Mouse (Mus musculus): ENCODE data around the gene Galp. TPM values are rescaled to one million over a fixed set of nuclear protein-coding genes. Genes with fewer than 3 reads are reported as not detected.

Galp gene
- not detected in 2 replicates for total RNA-seq (2014; rRNA removed)
- not detected in 2 replicates for polyA plus RNA-seq (2015; fragmentation: Nextera tagmentation; extraction: Ambion mirVana)

DNA sequence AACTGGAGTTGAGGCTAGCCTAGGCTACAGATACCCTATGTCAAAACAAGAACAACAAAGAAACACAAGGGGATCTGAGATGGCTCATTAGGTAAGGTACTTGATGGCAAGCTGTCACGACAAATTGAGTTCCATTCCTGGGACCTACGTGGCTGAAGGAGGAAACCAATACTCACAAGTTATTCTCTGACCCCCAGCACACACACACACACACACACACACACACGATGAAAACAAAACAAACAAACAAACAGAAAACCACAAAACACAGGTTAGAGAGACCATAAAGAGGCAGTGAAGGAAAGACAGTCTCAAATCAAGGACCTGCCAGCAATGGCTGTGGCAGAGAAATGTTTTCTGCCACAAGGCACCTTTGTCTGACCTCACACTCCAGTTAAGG lies at the start of gene Galp:
TSS of gene Galp (plus strand) at position 301 of the 400 bp plus-strand sequence.
- Histone ChIP-seq H3K36me3 (ENCODE audit: insufficient read depth, low read length) (no peaks in the 10 kb centered on the region), H3K4me3 (ENCODE audit: low read length) (no peak within 1 kb of the TSS), H3K27ac (no peak within 1 kb of the TSS), H3K4me2 (ENCODE audit: low read depth, low read length) (no peak within 1 kb of the TSS), H3K9me3 (ENCODE audit: low read length) (no peaks in the 10 kb centered on the region), H3K4me1 (ENCODE audit: insufficient read depth, low read length) (no peaks in the 10 kb centered on the region), H3K9ac (replicated peaks; ENCODE audit: low read length) (no peak within 1 kb of the TSS), H3K27me3 (ENCODE audit: insufficient read depth, low read length) (no peaks in the 10 kb centered on the region)
- ATAC-seq (no peak), DNase-seq (ENCODE audit: low spot score) (no peak)
- no peak for TF ChIP-seq CTCF (IDR thresholded peaks at IDR 0.05; ENCODE audit: low read depth)
- 61% methylated on average over 3 of the region's 3 CpGs for WGBS

DNA sequence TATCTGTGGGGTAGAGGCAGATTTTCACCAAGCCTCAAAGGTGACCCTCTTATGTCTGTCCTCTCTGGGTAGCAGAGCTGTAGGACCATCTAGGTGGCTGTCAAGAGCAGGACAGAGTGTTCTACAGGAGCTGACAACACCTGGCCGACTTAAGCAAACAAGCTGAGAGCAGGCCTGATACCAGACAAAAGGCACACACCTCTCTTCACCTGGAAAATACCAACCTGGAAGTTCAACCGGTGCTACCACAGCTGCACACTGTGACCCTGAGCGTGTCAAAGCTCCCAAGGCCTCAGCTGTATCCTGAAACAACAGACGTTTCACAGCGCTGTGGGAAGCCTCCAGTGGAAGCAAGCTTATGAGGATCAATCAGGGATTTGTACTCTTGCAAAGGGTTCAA lies 49.2 kb upstream of the Galp start:
- H3K27ac ChIP-seq = no peak overlapping the region
- no peak for TF ChIP-seq CTCF (IDR thresholded peaks at IDR 0.05; ENCODE audit: low read depth)
- no peak overlapping the region for H3K9ac ChIP-seq (replicated peaks; ENCODE audit: low read length)
- H3K36me3 ChIP-seq (ENCODE audit: insufficient read depth, low read length) = no peaks in the 10 kb centered on the region
- no peak for ATAC-seq
- no peaks in the 10 kb centered on the region for H3K9me3 ChIP-seq (ENCODE audit: low read length)
- H3K4me3 ChIP-seq (ENCODE audit: low read length) = no peak overlapping the region
- WGBS = 79% methylated on average over 5 of the region's 5 CpGs
- no peaks in the 10 kb centered on the region for H3K27me3 ChIP-seq (ENCODE audit: insufficient read depth, low read length)
- peaks cover 4% of the 10 kb centered on the region; the same call in 1 of the 2 replicates for H3K4me1 ChIP-seq (ENCODE audit: insufficient read depth, low read length)
- no peak overlapping the region for H3K4me2 ChIP-seq (ENCODE audit: low read depth, low read length)
- no peak for DNase-seq (ENCODE audit: low spot score)

DNA sequence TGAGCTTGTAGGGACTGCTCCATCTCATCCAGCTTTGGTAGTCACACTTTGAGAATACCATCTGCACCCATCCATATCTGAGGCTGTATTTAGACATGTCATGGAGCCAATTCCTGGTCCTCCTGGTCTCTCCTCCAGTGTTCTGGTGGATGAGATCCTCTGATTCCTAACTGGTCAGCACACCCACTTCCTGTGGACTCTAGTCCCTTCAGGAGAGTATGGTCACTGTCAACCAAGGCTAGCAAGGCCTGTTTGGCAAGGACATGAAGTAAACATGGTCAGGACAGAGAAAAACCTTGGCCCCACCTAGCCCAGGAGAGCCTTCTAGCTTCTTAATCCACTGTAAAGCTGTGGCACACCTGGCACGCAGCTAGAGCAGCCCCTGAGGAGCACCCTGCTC lies 45.6 kb upstream of the Galp start:
- H3K4me2 ChIP-seq (ENCODE audit: low read depth, low read length) = no peak overlapping the region
- 92% methylated on average over 1 of the region's 1 CpGs for WGBS
- H3K9me3 ChIP-seq (ENCODE audit: low read length) = no peaks in the 10 kb centered on the region
- H3K9ac ChIP-seq (replicated peaks; ENCODE audit: low read length) = no peak overlapping the region
- TF ChIP-seq CTCF (IDR thresholded peaks at IDR 0.05; ENCODE audit: low read depth) = no peak
- ATAC-seq (no peak), DNase-seq (ENCODE audit: low spot score) (no peak)
- no peak overlapping the region for H3K27ac ChIP-seq
- H3K27me3 ChIP-seq (ENCODE audit: insufficient read depth, low read length) = no peaks in the 10 kb centered on the region
- no peaks in the 10 kb centered on the region for H3K36me3 ChIP-seq (ENCODE audit: insufficient read depth, low read length)
- H3K4me3 ChIP-seq (ENCODE audit: low read length) = no peak overlapping the region
- peaks cover 15% of the 10 kb centered on the region for H3K4me1 ChIP-seq (ENCODE audit: insufficient read depth, low read length)

DNA sequence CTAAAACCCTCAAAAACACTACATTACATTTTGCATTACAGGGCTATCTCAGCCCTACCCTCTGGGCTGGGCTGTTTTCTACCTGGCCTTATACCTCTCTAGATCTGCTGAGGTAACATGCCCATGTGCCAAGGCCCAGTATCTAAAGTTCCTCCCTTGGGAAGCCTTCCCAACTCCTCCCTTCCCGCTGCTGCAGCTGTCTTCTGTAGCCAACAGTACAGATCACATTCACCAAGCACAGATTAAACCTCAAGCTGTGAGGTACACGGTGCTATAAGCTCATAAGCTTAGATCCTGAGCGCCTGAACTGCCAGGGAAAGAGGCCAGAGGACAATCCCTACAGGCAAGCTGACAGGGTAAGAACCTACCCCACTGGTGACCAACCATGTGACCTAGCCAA lies 44.9 kb upstream of the Galp start:
- WGBS = 70% methylated on average over 3 of the region's 3 CpGs
- no peak overlapping the region for H3K9ac ChIP-seq (replicated peaks; ENCODE audit: low read length)
- no peak overlapping the region for H3K4me3 ChIP-seq (ENCODE audit: low read length)
- no peak for DNase-seq (ENCODE audit: low spot score)
- H3K4me2 ChIP-seq (ENCODE audit: low read depth, low read length) = no peak overlapping the region
- no peaks in the 10 kb centered on the region for H3K27me3 ChIP-seq (ENCODE audit: insufficient read depth, low read length)
- no peaks in the 10 kb centered on the region for H3K36me3 ChIP-seq (ENCODE audit: insufficient read depth, low read length)
- no peak overlapping the region for H3K27ac ChIP-seq
- no peaks in the 10 kb centered on the region for H3K9me3 ChIP-seq (ENCODE audit: low read length)
- H3K4me1 ChIP-seq (ENCODE audit: insufficient read depth, low read length) = peaks cover 15% of the 10 kb centered on the region
- TF ChIP-seq CTCF (IDR thresholded peaks at IDR 0.05; ENCODE audit: low read depth) = no peak
- ATAC-seq = no peak

DNA sequence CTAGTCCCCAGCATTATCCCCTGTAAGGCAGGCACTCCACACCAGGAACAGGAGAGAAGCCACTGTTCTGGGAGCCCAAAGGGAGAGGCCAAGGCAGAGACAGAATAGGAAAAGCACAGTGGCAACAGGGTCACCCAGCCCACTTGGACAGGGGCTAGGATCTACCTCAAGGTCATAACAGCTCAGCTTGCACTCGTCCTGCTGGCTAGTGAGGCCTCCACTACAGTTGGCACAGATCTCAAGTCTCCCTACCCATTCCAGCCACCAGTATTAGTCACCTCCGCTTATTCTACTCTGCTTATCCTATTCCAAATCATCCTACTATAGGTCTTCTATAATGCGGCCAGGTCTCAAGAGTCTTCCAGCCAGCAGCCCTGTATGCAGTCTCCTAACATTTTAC lies 43.8 kb upstream of the Galp start:
- no peak overlapping the region for H3K4me3 ChIP-seq (ENCODE audit: low read length)
- no peak for TF ChIP-seq CTCF (IDR thresholded peaks at IDR 0.05; ENCODE audit: low read depth)
- no peak overlapping the region for H3K4me2 ChIP-seq (ENCODE audit: low read depth, low read length)
- WGBS = 87% methylated on average over 3 of the region's 3 CpGs
- H3K9me3 ChIP-seq (ENCODE audit: low read length) = no peaks in the 10 kb centered on the region
- ATAC-seq (no peak), DNase-seq (ENCODE audit: low spot score) (no peak)
- H3K36me3 ChIP-seq (ENCODE audit: insufficient read depth, low read length) = no peaks in the 10 kb centered on the region
- peaks cover 15% of the 10 kb centered on the region for H3K4me1 ChIP-seq (ENCODE audit: insufficient read depth, low read length)
- no peak overlapping the region for H3K9ac ChIP-seq (replicated peaks; ENCODE audit: low read length)
- H3K27me3 ChIP-seq (ENCODE audit: insufficient read depth, low read length) = no peaks in the 10 kb centered on the region
- H3K27ac ChIP-seq = no peak overlapping the region

DNA sequence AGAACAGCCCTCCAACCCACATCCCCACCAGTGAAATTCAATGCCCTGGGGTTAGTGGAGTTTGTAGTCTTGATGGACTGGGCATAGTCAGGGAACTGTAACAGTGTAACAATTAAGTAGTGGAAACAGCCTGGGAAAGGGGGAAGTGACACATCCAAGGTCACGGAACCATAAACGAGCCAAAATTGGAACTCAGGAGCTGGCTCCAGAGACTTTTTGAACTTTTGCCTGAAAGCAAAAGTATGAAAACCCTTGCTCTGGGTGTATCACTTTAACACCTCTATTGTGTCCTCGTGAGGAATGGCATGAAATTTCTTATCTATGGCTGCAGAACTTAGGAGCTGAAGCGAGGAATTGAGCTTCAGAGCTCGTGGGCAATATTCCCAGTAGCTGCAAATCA lies 42.7 kb upstream of the Galp start:
- H3K9ac ChIP-seq (replicated peaks; ENCODE audit: low read length) = peak overlapping the region; percentile 83; the same call in 1 of the 2 replicates
- ATAC-seq (no peak), DNase-seq (ENCODE audit: low spot score) (no peak)

DNA sequence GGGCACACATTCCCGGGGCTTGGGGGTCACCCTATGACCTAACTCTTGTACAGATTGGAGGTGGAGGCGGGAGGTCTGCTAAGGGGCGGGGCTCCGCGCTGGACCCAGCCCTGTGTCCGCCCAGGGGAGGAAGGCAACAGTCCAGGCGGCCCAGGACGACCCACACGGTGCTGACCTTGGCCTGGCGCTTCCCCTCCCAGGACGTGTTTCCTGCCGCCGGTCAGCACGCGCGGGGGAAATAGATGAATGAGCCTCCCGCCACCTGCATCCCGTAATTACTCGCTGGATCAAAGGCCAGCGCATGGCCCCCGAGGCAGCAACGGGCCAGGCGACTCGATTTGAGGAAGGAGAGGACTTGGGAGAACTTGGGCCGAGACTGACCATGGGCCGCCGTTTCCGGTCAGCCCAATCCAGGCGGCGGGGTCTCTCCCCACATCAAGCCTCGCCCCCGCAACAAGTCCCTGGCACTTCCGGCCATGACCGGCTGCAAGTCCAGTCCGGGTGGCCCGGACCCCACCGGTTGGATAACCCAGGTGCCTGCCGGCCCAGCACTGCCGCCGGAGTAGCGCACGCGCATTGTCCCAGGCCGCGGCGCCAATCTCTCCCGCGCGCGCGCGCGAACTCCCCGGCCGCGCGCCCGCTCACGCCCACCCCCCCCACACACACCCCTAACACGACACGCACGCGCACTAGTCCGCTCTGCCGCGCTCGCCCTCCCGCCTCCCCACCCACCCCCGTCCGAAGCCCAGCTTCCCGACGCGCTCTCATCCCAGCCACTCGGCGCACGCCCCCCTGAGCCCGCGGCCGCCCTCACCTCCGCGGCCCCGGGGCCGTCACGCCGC lies 41.6 kb upstream of the Galp start:
- H3K27ac ChIP-seq = peak overlapping the region; percentile 94
- H3K9me3 ChIP-seq (ENCODE audit: low read length) = no peaks in the 10 kb centered on the region
- TF ChIP-seq CTCF (IDR thresholded peaks at IDR 0.05; ENCODE audit: low read depth) = no peak
- ATAC-seq = peak; percentile 74
- peak; percentile 94 for DNase-seq (ENCODE audit: low spot score)
- no peaks in the 10 kb centered on the region for H3K36me3 ChIP-seq (ENCODE audit: insufficient read depth, low read length)
- peak overlapping the region; percentile 82 for H3K4me2 ChIP-seq (ENCODE audit: low read depth, low read length)
- peak overlapping the region; percentile 87 for H3K4me3 ChIP-seq (ENCODE audit: low read length)
- H3K27me3 ChIP-seq (ENCODE audit: insufficient read depth, low read length) = no peaks in the 10 kb centered on the region
- peaks cover 15% of the 10 kb centered on the region for H3K4me1 ChIP-seq (ENCODE audit: insufficient read depth, low read length)
- peak overlapping the region; percentile 83 for H3K9ac ChIP-seq (replicated peaks; ENCODE audit: low read length)
- under 1% methylated on average over 52 of the region's 85 CpGs for WGBS

More for the DNA sequence above, 42.7 kb upstream of the Galp start:
- whole genome bisulfite sequencing = 75% methylated on average over 5 of the region's 5 CpGs
- peak overlapping the region; percentile 82 for H3K4me2 ChIP-seq (ENCODE audit: low read depth, low read length)
- no peaks in the 10 kb centered on the region for H3K27me3 ChIP-seq (ENCODE audit: insufficient read depth, low read length)
- peak overlapping the region; percentile 87 for H3K4me3 ChIP-seq (ENCODE audit: low read length)
- H3K36me3 ChIP-seq (ENCODE audit: insufficient read depth, low read length) = no peaks in the 10 kb centered on the region
- no peak for TF ChIP-seq CTCF (IDR thresholded peaks at IDR 0.05; ENCODE audit: low read depth)
- H3K4me1 ChIP-seq (ENCODE audit: insufficient read depth, low read length) = peaks cover 15% of the 10 kb centered on the region
- no peak overlapping the region for H3K27ac ChIP-seq
- H3K9me3 ChIP-seq (ENCODE audit: low read length) = no peaks in the 10 kb centered on the region
